In the genomic region with DNA sequence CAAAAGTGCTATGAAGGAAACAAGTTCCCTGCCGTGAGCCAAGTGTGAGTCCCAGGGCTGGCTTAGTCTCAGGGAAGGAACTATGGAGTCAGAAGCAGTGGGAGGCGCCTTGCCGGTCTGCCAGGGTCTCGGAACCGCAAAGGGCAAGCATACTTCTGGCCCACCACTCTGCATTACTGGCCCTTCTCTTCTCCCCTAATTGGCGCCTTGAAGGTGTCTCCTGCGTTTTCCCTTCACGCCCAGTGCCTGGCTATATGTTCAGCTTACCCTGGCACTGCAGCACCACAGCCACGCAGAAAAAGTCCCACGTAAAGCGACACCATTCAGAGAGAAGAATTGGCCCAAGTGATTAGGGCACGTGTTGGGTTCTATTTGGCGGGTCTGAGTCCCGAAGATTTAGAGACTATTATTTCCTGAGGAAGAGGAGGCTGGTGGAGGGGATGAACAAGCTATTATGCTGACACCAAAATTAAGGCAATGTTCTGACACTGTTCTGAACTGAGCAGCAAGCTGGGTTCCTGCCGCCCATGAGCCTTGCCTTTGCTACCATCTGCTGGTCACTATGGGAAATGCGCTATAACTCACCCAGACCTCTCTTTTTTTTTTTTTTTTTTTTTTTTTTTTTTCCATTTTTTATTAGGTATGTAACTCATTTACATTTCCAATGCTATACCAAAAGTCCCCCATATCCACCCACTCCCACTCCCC, we compare ENCODE assay signal across 8 mouse cellular contexts.
A peak's percentile ranks its signal among the peaks of the same experiment; 100 is the strongest.
DNase-seq lines count a peak whose midpoint lies in the region; ATAC-seq and TF ChIP-seq lines count a peak whose summit lies in the region.
"Had no signal": no experiment of that assay in that cellular context is flagged by ENCODE, and none has a peak within 500 bp of the region (broad histone marks: within the 10 kb centered on the region; RNA-seq: fewer than 3 reads in every experiment).

No protein-coding gene starts in this region.

- H3K27me3 ChIP-seq in MEL (ENCODE audit: control insufficient read depth in 1 of 2, insufficient read depth in 2 of 2, low read length in 2 of 2), result no peaks in the 10 kb centered on the region
- H3K27me3 ChIP-seq in forebrain, embryonic 10.5 days (ENCODE audit: poor library complexity, severe bottlenecking), result no peaks in the 10 kb centered on the region
- no peaks in the 10 kb centered on the region for H3K27me3 ChIP-seq in lung, postnatal 0 days (replicated peaks; ENCODE audit: insufficient read depth, low read length)
- H3K27me3 ChIP-seq: liver, embryonic 13.5 days had no signal

- TF ChIP-seq EP300 in MEL (IDR thresholded peaks at IDR 0.05; ENCODE audit: low read depth in 1 of 2, low read length in 2 of 2), result no peak
- TF ChIP-seq EP300 in lung, postnatal 0 days (IDR thresholded peaks at IDR 0.05), result no peak

- no peaks in the 10 kb centered on the region for H3K79me2 ChIP-seq in MEL (ENCODE audit: control insufficient read depth, insufficient read depth, low read length, poor library complexity)

- H3K4me1 ChIP-seq in MEL (ENCODE audit: control insufficient read depth in 1 of 2, insufficient read depth in 2 of 2, low read length in 2 of 2), result no peaks in the 10 kb centered on the region
- H3K4me1 ChIP-seq in forebrain, embryonic 10.5 days, result peaks cover 8% of the 10 kb centered on the region
- H3K4me1 ChIP-seq in lung, postnatal 0 days (ENCODE audit: insufficient read depth, low read depth, low read length), result no peaks in the 10 kb centered on the region
- H3K4me1 ChIP-seq: liver, embryonic 13.5 days had no signal

- WGBS in forebrain, embryonic 10.5 days, result 46% methylated on average over 16 of the region's 16 CpGs
- 45% methylated on average over 16 of the region's 16 CpGs for WGBS in lung, postnatal 0 days

- no peak overlapping the region for H3K4me2 ChIP-seq in lung, postnatal 0 days (replicated peaks; ENCODE audit: low read depth, low read length)
- H3K4me2 ChIP-seq: liver, embryonic 13.5 days had no signal

- no peaks in the 10 kb centered on the region for H3K36me3 ChIP-seq in MEL (ENCODE audit: control insufficient read depth in 1 of 2, insufficient read depth in 2 of 2, low read length in 2 of 2)
- H3K36me3 ChIP-seq in forebrain, embryonic 10.5 days (replicated peaks), result no peaks in the 10 kb centered on the region
- no peaks in the 10 kb centered on the region for H3K36me3 ChIP-seq in lung, postnatal 0 days (ENCODE audit: insufficient read depth, low read length)
- H3K36me3 ChIP-seq: liver, embryonic 13.5 days had no signal

- H3K9ac ChIP-seq in MEL (ENCODE audit: control insufficient read depth, low read depth, low read length, poor library complexity, severe bottlenecking), result no peak overlapping the region
- no peak overlapping the region for H3K9ac ChIP-seq in lung, postnatal 0 days (replicated peaks; ENCODE audit: low read depth)
- H3K9ac ChIP-seq: liver, embryonic 13.5 days had no signal

- H3K27ac ChIP-seq in MEL (ENCODE audit: control insufficient read depth, low read depth, low read length), result no peak overlapping the region
- H3K27ac ChIP-seq in forebrain, embryonic 10.5 days, result no peak overlapping the region
- no peak overlapping the region for H3K27ac ChIP-seq in lung, postnatal 0 days (ENCODE audit: low read length)
- H3K27ac ChIP-seq: liver, embryonic 13.5 days had no signal

- TF ChIP-seq CTCF in MEL (IDR thresholded peaks at IDR 0.05 in 2 of 3, conservative IDR thresholded peaks at IDR 0.05 in 1 of 3; ENCODE audit: control insufficient read depth in 1 of 3, insufficient read depth in 1 of 3, low read depth in 2 of 3, low read length in 3 of 3, poor library complexity in 1 of 3, severe bottlenecking in 1 of 3), result peak; percentile 43 to 75 (median 56)
- TF ChIP-seq CTCF in brain, embryonic 14.5 days (IDR thresholded peaks at IDR 0.05; ENCODE audit: borderline replicate concordance, extremely low read depth, insufficient read depth, insufficient read length), result peak; percentile 85
- peak; percentile 77 for TF ChIP-seq CTCF in lung, postnatal 0 days (IDR thresholded peaks at IDR 0.05)

- ATAC-seq in lung, postnatal 0 days, result peak; percentile 33; the same call in 1 of the 2 replicates

- H3K9me3 ChIP-seq in MEL (replicated peaks; ENCODE audit: insufficient read depth, low read length), result no peaks in the 10 kb centered on the region
- H3K9me3 ChIP-seq in forebrain, embryonic 10.5 days, result no peaks in the 10 kb centered on the region
- H3K9me3 ChIP-seq in lung, postnatal 0 days (ENCODE audit: low read length), result no peaks in the 10 kb centered on the region
- H3K9me3 ChIP-seq: liver, embryonic 13.5 days had no signal

- no peak for TF ChIP-seq POLR2A in MEL (IDR thresholded peaks at IDR 0.05; ENCODE audit: control insufficient read depth in 1 of 2, insufficient read depth in 1 of 2, low read depth in 1 of 2, low read length in 2 of 2, poor library complexity in 1 of 2)
- TF ChIP-seq POLR2A in brain, embryonic 14.5 days (IDR thresholded peaks at IDR 0.05; ENCODE audit: borderline replicate concordance, extremely low read depth, insufficient read depth, insufficient read length, poor library complexity, severe bottlenecking), result no peak

- peak; percentile 67 for TF ChIP-seq RAD21 in MEL (IDR thresholded peaks at IDR 0.05; ENCODE audit: low read depth, low read length)

- H3K4me3 ChIP-seq in MEL (ENCODE audit: control insufficient read depth in 1 of 2, insufficient read depth in 1 of 2, low read depth in 2 of 2, low read length in 2 of 2), result no peak overlapping the region
- no peak overlapping the region for H3K4me3 ChIP-seq in forebrain, embryonic 10.5 days
- no peak overlapping the region for H3K4me3 ChIP-seq in lung, postnatal 0 days (ENCODE audit: low read depth, low read length)
- H3K4me3 ChIP-seq: liver, embryonic 13.5 days had no signal

- DNase-seq in MEL (ENCODE audit: low read depth, low spot score), result peak; percentile 41
- peak; percentile 83 for DNase-seq in brain, embryonic 14.5 days (ENCODE audit: low read depth)
- peak; percentile 48 for DNase-seq in forebrain, embryonic 10.5 days (ENCODE audit: extremely low spot score, low spot score)
- peak; percentile 57 to 72 for DNase-seq in heart, postnatal 36 days
- peak; percentile 71 for DNase-seq in layer of hippocampus, adult 11-12 months (ENCODE audit: low spot score)
- DNase-seq in lung, postnatal 0 days (ENCODE audit: low spot score), result peak; percentile 77
- DNase-seq in ovary, postnatal 36 days (ENCODE audit: low spot score), result peak; percentile 63
- DNase-seq: liver, embryonic 13.5 days had no signal

- intact Hi-C loops in heart, postnatal 36 days (cut with DNase I), result loop anchor here (2.0 kb wide), 1 partner anchor 65 kb away; no protein-coding TSS in a partner anchor

TF ChIP-seq in MEL, 35 proteins besides CTCF, POLR2A, EP300 and RAD21:
- TF ChIP-seq ZNF384 (IDR thresholded peaks at IDR 0.05; ENCODE audit: low read depth, low read length), result peak; percentile 86
- no peak for TF ChIP-seq UBTF (IDR thresholded peaks at IDR 0.05; ENCODE audit: borderline replicate concordance, insufficient read depth, low read depth, low read length)
- no peak for TF ChIP-seq JUND (IDR thresholded peaks at IDR 0.05; ENCODE audit: low read depth, low read length)
- TF ChIP-seq MYC (IDR thresholded peaks at IDR 0.05; ENCODE audit: low read depth, low read length), result no peak
- TF ChIP-seq ZC3H11A (IDR thresholded peaks at IDR 0.05; ENCODE audit: low read depth, low read length), result 0 out of 2 replicates have a peak, but pooled peaks have one; percentile 19
- no peak for TF ChIP-seq CHD1 (IDR thresholded peaks at IDR 0.05; ENCODE audit: low read depth, low read length)
- TF ChIP-seq MXI1 (IDR thresholded peaks at IDR 0.05; ENCODE audit: low read depth, low read length), result no peak
- no peak for TF ChIP-seq TCF12 (IDR thresholded peaks at IDR 0.05; ENCODE audit: low read depth, low read length)
- TF ChIP-seq MAFK (IDR thresholded peaks at IDR 0.05; ENCODE audit: borderline replicate concordance, low read depth, low read length), result no peak
- TF ChIP-seq SMC3 (IDR thresholded peaks at IDR 0.05; ENCODE audit: low read depth, low read length), result peak; percentile 59
